Mouse (Mus musculus): ENCODE results near the gene Olfr103. TPM values are rescaled to one million over a fixed set of nuclear protein-coding genes. Genes with fewer than 3 reads are reported as not detected.

Olfr103 gene
- not detected in 2 replicates for polyA plus RNA-seq (2014; fragmentation: Nextera tagmentation; extraction: Ambion mirVana)

DNA sequence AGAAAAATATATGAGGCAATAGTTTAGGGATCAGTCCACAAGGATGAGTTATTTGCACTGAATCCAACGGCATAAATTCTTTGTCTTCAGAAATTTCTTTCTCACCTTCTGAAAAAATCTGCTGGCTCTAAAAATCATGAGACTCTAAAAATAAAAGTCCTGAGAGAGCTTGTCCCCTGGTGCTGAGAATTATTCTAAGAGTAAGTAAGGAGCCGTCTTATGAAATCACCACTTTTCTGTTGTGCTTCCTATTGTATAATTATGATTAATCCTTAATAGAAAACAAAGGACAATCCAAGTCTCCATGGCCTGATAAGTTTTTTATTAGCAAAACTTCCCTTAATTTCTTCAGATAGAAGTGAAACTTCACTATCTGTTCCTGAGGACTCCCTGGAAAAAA is at the start of gene Olfr103:
TSS of gene Olfr103 (minus strand) at position 101 of the 400 bp plus-strand sequence.
- ATAC-seq (ENCODE audit: insufficient read depth, low FRiP score, low TSS enrichment) (no peak), DNase-seq (ENCODE audit: low spot score) (no peak)
- Histone ChIP-seq H3K36me3 (ENCODE audit: control insufficient read depth, insufficient read depth, low read length) (no peaks in the 10 kb centered on the region), H3K9ac (ENCODE audit: low read length) (no peak within 1 kb of the TSS), H3K27ac (ENCODE audit: low read depth, low read length) (no peak within 1 kb of the TSS), H3K27me3 (ENCODE audit: control insufficient read depth, insufficient read depth, low read length) (no peaks in the 10 kb centered on the region), H3K4me1 (ENCODE audit: control insufficient read depth, insufficient read depth, low read length) (no peaks in the 10 kb centered on the region), H3K9me3 (ENCODE audit: control insufficient read depth, low read length) (no peaks in the 10 kb centered on the region), H3K4me3 (ENCODE audit: low read depth, low read length) (no peak within 1 kb of the TSS), H3K4me2 (ENCODE audit: low read depth) (no peak within 1 kb of the TSS)
- WGBS = 90% methylated on average over 2 of the region's 2 CpGs

DNA sequence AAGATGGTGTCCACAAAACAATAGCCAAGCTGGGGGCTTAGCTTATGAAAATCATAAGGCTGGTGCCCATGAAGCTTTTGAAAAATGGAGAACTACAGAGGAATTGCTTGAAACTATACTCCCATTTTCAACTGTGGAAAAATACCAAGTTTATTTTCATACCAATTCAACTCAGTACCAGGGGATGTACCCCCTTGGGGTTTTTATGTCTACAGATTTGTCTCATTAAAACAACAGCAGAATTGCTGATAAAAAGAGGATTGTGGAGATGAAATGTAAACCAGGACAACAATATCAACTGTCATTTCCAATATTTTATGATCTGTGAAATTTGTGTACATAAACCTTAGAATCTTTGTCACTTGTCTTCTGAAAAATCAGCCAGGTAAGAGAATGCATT is 39.2 kb upstream of the Olfr103 start, which contains the start of gene Olfr105-ps:
TSS of gene Olfr105-ps (plus strand) at position 301 of the 400 bp plus-strand sequence.
- no peak within 1 kb of the TSS for H3K9ac ChIP-seq (ENCODE audit: low read length)
- H3K4me1 ChIP-seq (ENCODE audit: control insufficient read depth, insufficient read depth, low read length) = no peaks in the 10 kb centered on the region
- H3K9me3 ChIP-seq (ENCODE audit: control insufficient read depth, low read length) = no peaks in the 10 kb centered on the region
- no peak within 1 kb of the TSS for H3K4me2 ChIP-seq (ENCODE audit: low read depth)
- ATAC-seq (ENCODE audit: insufficient read depth, low FRiP score, low TSS enrichment) = no peak
- no peaks in the 10 kb centered on the region for H3K36me3 ChIP-seq (ENCODE audit: control insufficient read depth, insufficient read depth, low read length)
- DNase-seq (ENCODE audit: low spot score) = no peak
- H3K27ac ChIP-seq (ENCODE audit: low read depth, low read length) = no peak within 1 kb of the TSS
- H3K4me3 ChIP-seq (ENCODE audit: low read depth, low read length) = no peak within 1 kb of the TSS
- H3K27me3 ChIP-seq (ENCODE audit: control insufficient read depth, insufficient read depth, low read length) = no peaks in the 10 kb centered on the region

DNA sequence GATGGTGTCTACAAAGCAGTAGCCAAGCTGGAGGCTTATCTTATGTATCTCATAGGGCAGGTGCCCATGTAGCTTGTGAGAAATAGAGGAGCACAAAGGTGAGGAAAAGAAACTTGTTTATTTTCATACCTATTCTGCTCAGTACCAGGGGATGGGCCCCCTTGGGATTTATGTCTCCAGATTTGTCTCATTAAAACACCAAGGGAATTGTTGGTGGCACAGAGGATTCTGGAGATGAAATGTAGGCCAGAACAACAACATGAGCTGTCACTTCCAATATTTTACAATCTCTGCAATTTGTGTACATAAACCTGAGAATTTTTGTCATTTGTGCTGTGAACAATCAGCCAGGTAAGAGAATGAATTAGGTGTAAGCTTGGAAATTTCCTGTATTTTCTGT is 19.8 kb upstream of the Olfr103 start, which contains the start of gene Olfr104-ps:
TSS of gene Olfr104-ps (plus strand) at position 301 of the 400 bp plus-strand sequence.
- DNase-seq (ENCODE audit: low spot score) = no peak
- no peak within 1 kb of the TSS for H3K27ac ChIP-seq (ENCODE audit: low read depth, low read length)
- H3K36me3 ChIP-seq (ENCODE audit: control insufficient read depth, insufficient read depth, low read length) = no peaks in the 10 kb centered on the region
- H3K4me1 ChIP-seq (ENCODE audit: control insufficient read depth, insufficient read depth, low read length) = no peaks in the 10 kb centered on the region
- no peak for ATAC-seq (ENCODE audit: insufficient read depth, low FRiP score, low TSS enrichment)
- no peaks in the 10 kb centered on the region for H3K9me3 ChIP-seq (ENCODE audit: control insufficient read depth, low read length)
- no peak within 1 kb of the TSS for H3K4me2 ChIP-seq (ENCODE audit: low read depth)
- H3K27me3 ChIP-seq (ENCODE audit: control insufficient read depth, insufficient read depth, low read length) = no peaks in the 10 kb centered on the region
- no peak within 1 kb of the TSS for H3K4me3 ChIP-seq (ENCODE audit: low read depth, low read length)
- H3K9ac ChIP-seq (ENCODE audit: low read length) = no peak within 1 kb of the TSS

DNA sequence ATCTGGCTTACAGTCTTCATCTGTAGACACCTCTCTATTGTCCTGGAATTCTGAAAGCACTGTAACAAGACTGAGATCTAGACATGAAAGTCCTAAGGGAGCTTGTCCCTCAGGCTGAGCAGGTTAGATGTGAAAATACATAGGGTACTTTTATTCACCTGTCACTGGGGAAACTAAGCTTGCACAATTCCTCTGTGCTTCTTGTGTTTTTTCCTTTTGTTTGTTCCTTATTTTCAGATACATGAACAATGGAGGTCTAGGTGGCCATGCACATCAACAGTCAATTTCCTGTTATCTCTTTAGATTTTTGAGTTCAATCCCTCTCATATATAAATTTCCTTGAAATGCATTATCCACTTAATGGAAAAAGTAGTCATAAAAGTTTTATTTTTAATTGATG is 22.5 kb downstream of the Olfr103 start, which contains the start of gene Olfr102:
TSS of gene Olfr102 (minus strand) at position 101 of the 400 bp plus-strand sequence.
- Histone ChIP-seq H3K4me1 (ENCODE audit: control insufficient read depth, insufficient read depth, low read length) (no peaks in the 10 kb centered on the region), H3K9me3 (ENCODE audit: control insufficient read depth, low read length) (no peaks in the 10 kb centered on the region), H3K36me3 (ENCODE audit: control insufficient read depth, insufficient read depth, low read length) (no peaks in the 10 kb centered on the region), H3K9ac (ENCODE audit: low read length) (no peak within 1 kb of the TSS), H3K27ac (ENCODE audit: low read depth, low read length) (no peak within 1 kb of the TSS), H3K4me2 (ENCODE audit: low read depth) (no peak within 1 kb of the TSS), H3K27me3 (ENCODE audit: control insufficient read depth, insufficient read depth, low read length) (no peaks in the 10 kb centered on the region), H3K4me3 (ENCODE audit: low read depth, low read length) (no peak within 1 kb of the TSS)
- no peak for DNase-seq (ENCODE audit: low spot score)
- ATAC-seq (ENCODE audit: insufficient read depth, low FRiP score, low TSS enrichment) = no peak

DNA sequence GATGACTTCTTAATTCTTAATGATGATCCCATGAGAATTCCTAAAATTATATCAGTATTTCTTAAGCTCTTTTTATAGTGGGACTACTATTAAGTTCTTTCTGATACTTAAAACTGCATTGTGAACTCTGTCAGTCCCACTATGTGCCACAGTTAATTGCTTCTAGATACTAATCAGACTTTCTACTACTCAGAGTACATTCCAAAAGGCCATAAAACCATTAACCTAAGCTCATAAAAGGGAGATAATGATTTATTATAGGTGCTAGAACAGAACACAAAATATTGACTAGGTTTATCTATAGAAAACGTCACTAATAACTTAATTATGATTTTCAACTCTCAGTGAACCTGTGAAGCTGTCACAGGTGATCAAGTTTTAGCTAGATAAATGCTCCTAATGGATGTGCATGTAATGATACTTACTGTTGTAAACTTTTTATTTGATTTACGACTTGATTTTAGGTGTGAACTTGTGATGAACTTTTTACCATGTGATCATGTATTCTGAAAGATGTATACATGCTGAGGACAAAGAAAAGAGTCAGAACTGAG is 29.3 kb downstream of the Olfr103 start:
- no peak overlapping the region for H3K4me3 ChIP-seq (ENCODE audit: low read depth, low read length)
- H3K36me3 ChIP-seq (ENCODE audit: control insufficient read depth, insufficient read depth, low read length) = no peaks in the 10 kb centered on the region
- ATAC-seq (ENCODE audit: insufficient read depth, low FRiP score, low TSS enrichment) (no peak), DNase-seq (ENCODE audit: low spot score) (no peak)
- no peak overlapping the region for H3K27ac ChIP-seq (ENCODE audit: low read depth, low read length)
- H3K9me3 ChIP-seq (ENCODE audit: control insufficient read depth, low read length) = no peaks in the 10 kb centered on the region; the same call in 1 of the 2 replicates
- no peaks in the 10 kb centered on the region for H3K27me3 ChIP-seq (ENCODE audit: control insufficient read depth, insufficient read depth, low read length)
- no peak overlapping the region for H3K4me2 ChIP-seq (ENCODE audit: low read depth)
- 50% methylated on average over 2 of the region's 2 CpGs for WGBS
- H3K4me1 ChIP-seq (ENCODE audit: control insufficient read depth, insufficient read depth, low read length) = no peaks in the 10 kb centered on the region
- H3K9ac ChIP-seq (ENCODE audit: low read length) = no peak overlapping the region

DNA sequence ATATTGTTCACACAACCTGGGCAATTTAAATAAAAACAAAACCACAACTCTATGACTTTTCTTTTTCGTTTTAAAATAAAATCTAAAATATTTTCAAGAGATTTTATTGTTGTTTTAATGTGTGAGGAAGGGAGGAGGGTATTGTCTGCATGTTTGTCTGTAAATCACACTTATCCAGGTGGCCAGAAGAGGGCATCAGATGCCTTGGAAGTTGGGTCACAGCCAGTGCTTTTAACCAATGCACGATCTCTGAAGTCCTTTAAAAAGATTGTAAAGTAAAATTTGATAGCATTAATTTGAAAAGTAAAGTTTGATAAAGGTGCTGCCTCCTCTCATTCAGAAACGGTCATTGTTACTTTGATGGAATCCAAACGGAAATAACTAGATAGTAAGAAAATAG is 31.0 kb downstream of the Olfr103 start:
- H3K36me3 ChIP-seq (ENCODE audit: control insufficient read depth, insufficient read depth, low read length) = no peaks in the 10 kb centered on the region

DNA sequence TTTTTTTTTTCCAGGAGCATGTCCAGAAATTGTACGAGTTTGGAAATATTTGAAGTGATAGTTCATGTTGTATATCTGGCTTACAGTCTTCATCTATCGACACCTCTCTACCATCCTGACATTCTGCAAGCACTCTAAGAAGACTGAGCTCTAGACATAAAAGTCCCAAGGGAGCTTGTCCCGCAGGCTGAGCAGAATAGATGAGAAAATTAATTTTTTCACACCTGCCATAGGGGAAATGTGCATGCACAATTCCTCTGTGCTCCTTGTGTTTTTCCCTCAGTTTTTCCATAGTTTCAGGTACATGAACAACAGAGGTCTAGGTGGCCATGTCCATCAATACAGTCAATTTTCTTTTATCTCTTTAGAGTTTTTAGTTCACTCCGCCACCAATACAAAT is 35.3 kb downstream of the Olfr103 start, which contains the start of gene Olfr101:
TSS of gene Olfr101 (minus strand) at position 101 of the 400 bp plus-strand sequence.
- DNase-seq (ENCODE audit: low spot score) = no peak
- Histone ChIP-seq H3K4me1 (ENCODE audit: control insufficient read depth, insufficient read depth, low read length) (no peaks in the 10 kb centered on the region), H3K27ac (ENCODE audit: low read depth, low read length) (no peak within 1 kb of the TSS), H3K36me3 (ENCODE audit: control insufficient read depth, insufficient read depth, low read length) (no peaks in the 10 kb centered on the region), H3K9me3 (ENCODE audit: control insufficient read depth, low read length) (no peaks in the 10 kb centered on the region; the same call in 1 of the 2 replicates), H3K4me2 (ENCODE audit: low read depth) (no peak within 1 kb of the TSS), H3K27me3 (ENCODE audit: control insufficient read depth, insufficient read depth, low read length) (no peaks in the 10 kb centered on the region), H3K9ac (ENCODE audit: low read length) (no peak within 1 kb of the TSS), H3K4me3 (ENCODE audit: low read depth, low read length) (no peak within 1 kb of the TSS)
- ATAC-seq (ENCODE audit: insufficient read depth, low FRiP score, low TSS enrichment) = no peak
- WGBS = 88% methylated on average over 4 of the region's 4 CpGs

More for the DNA sequence above, 31.0 kb downstream of the Olfr103 start:
- no peak overlapping the region for H3K4me2 ChIP-seq (ENCODE audit: low read depth)
- H3K9ac ChIP-seq (ENCODE audit: low read length) = no peak overlapping the region
- H3K4me1 ChIP-seq (ENCODE audit: control insufficient read depth, insufficient read depth, low read length) = no peaks in the 10 kb centered on the region
- H3K27ac ChIP-seq (ENCODE audit: low read depth, low read length) = no peak overlapping the region
- DNase-seq (ENCODE audit: low spot score) (no peak), ATAC-seq (ENCODE audit: insufficient read depth, low FRiP score, low TSS enrichment) (no peak)
- WGBS = 45% methylated on average over 4 of the region's 4 CpGs
- no peak overlapping the region for H3K4me3 ChIP-seq (ENCODE audit: low read depth, low read length)
- H3K27me3 ChIP-seq (ENCODE audit: control insufficient read depth, insufficient read depth, low read length) = no peaks in the 10 kb centered on the region
- no peaks in the 10 kb centered on the region; the same call in 1 of the 2 replicates for H3K9me3 ChIP-seq (ENCODE audit: control insufficient read depth, low read length)

Other genes with a start within 250 kb of the Olfr103 start
- gene Olfr91, start 241.4 kb downstream of the Olfr103 start, polyA plus RNA-seq (2014; fragmentation: Nextera tagmentation; extraction: Ambion mirVana) = not detected in 2 replicates
- not detected in 2 replicates for gene Olfr92, start 219.6 kb downstream of the Olfr103 start, polyA plus RNA-seq (2014; fragmentation: Nextera tagmentation; extraction: Ambion mirVana)
- not detected in 2 replicates for gene Olfr93, start 178.2 kb downstream of the Olfr103 start, polyA plus RNA-seq (2014; fragmentation: Nextera tagmentation; extraction: Ambion mirVana)
- not detected in 2 replicates for gene Ubd, start 145.8 kb downstream of the Olfr103 start, polyA plus RNA-seq (2014; fragmentation: Nextera tagmentation; extraction: Ambion mirVana)
- gene Olfr94, start 138.7 kb downstream of the Olfr103 start, polyA plus RNA-seq (2014; fragmentation: Nextera tagmentation; extraction: Ambion mirVana) = not detected in 2 replicates
- gene Olfr95, start 126.6 kb downstream of the Olfr103 start, polyA plus RNA-seq (2014; fragmentation: Nextera tagmentation; extraction: Ambion mirVana) = not detected in 2 replicates
- gene Olfr96, start 119.6 kb downstream of the Olfr103 start, polyA plus RNA-seq (2014; fragmentation: Nextera tagmentation; extraction: Ambion mirVana) = not detected in 2 replicates
- gene Olfr97, start 102.4 kb downstream of the Olfr103 start, polyA plus RNA-seq (2014; fragmentation: Nextera tagmentation; extraction: Ambion mirVana) = not detected in 2 replicates
- not detected in 2 replicates for gene Olfr98, start 75.9 kb downstream of the Olfr103 start, polyA plus RNA-seq (2014; fragmentation: Nextera tagmentation; extraction: Ambion mirVana)
- gene H2-M3, start 69.5 kb downstream of the Olfr103 start, polyA plus RNA-seq (2014; fragmentation: Nextera tagmentation; extraction: Ambion mirVana) = 0.66 and 0.89 TPM in 2 replicates
- gene Olfr99, start 56.2 kb downstream of the Olfr103 start, polyA plus RNA-seq (2014; fragmentation: Nextera tagmentation; extraction: Ambion mirVana) = not detected in 2 replicates
- gene Olfr101, start 35.4 kb downstream of the Olfr103 start, polyA plus RNA-seq (2014; fragmentation: Nextera tagmentation; extraction: Ambion mirVana) = not detected in 2 replicates
- not detected in 2 replicates for gene Olfr102, start 22.6 kb downstream of the Olfr103 start, polyA plus RNA-seq (2014; fragmentation: Nextera tagmentation; extraction: Ambion mirVana)
- not detected in 2 replicates for gene Olfr104-ps, start 19.9 kb upstream of the Olfr103 start, polyA plus RNA-seq (2014; fragmentation: Nextera tagmentation; extraction: Ambion mirVana)
- gene Olfr105-ps, start 39.3 kb upstream of the Olfr103 start, polyA plus RNA-seq (2014; fragmentation: Nextera tagmentation; extraction: Ambion mirVana) = not detected in 2 replicates
- gene Olfr106-ps, start 50.7 kb upstream of the Olfr103 start, polyA plus RNA-seq (2014; fragmentation: Nextera tagmentation; extraction: Ambion mirVana) = not detected in 2 replicates
- gene Olfr107, start 59.5 kb upstream of the Olfr103 start, polyA plus RNA-seq (2014; fragmentation: Nextera tagmentation; extraction: Ambion mirVana) = not detected in 2 replicates
- not detected in 2 replicates for gene Olfr108, start 105.8 kb upstream of the Olfr103 start, polyA plus RNA-seq (2014; fragmentation: Nextera tagmentation; extraction: Ambion mirVana)
- gene Olfr109, start 119.2 kb upstream of the Olfr103 start, polyA plus RNA-seq (2014; fragmentation: Nextera tagmentation; extraction: Ambion mirVana) = not detected in 2 replicates
- gene H2-M2, start 143.9 kb upstream of the Olfr103 start, polyA plus RNA-seq (2014; fragmentation: Nextera tagmentation; extraction: Ambion mirVana) = not detected in 2 replicates
- not detected in 2 replicates for gene Olfr110, start 152.8 kb upstream of the Olfr103 start, polyA plus RNA-seq (2014; fragmentation: Nextera tagmentation; extraction: Ambion mirVana)
- not detected in 2 replicates for gene Olfr111, start 168.3 kb upstream of the Olfr103 start, polyA plus RNA-seq (2014; fragmentation: Nextera tagmentation; extraction: Ambion mirVana)
- gene Olfr112, start 229.8 kb upstream of the Olfr103 start, polyA plus RNA-seq (2014; fragmentation: Nextera tagmentation; extraction: Ambion mirVana) = not detected in 2 replicates
- gene Olfr113, start 238.0 kb upstream of the Olfr103 start, polyA plus RNA-seq (2014; fragmentation: Nextera tagmentation; extraction: Ambion mirVana) = not detected in 2 replicates

Measured in neural tube, embryonic 11.5 days (tissue).